Mouse (Mus musculus): ENCODE measurements at regions not wholly inside any gene's neighbourhood (a gene's known extent, or its start where the extent isn't known, plus 50 kb on each side); places are given as distances from the start of the nearest gene placed in this dataset.
A peak's percentile ranks its signal among the peaks of the same experiment; 100 is the strongest.

DNA sequence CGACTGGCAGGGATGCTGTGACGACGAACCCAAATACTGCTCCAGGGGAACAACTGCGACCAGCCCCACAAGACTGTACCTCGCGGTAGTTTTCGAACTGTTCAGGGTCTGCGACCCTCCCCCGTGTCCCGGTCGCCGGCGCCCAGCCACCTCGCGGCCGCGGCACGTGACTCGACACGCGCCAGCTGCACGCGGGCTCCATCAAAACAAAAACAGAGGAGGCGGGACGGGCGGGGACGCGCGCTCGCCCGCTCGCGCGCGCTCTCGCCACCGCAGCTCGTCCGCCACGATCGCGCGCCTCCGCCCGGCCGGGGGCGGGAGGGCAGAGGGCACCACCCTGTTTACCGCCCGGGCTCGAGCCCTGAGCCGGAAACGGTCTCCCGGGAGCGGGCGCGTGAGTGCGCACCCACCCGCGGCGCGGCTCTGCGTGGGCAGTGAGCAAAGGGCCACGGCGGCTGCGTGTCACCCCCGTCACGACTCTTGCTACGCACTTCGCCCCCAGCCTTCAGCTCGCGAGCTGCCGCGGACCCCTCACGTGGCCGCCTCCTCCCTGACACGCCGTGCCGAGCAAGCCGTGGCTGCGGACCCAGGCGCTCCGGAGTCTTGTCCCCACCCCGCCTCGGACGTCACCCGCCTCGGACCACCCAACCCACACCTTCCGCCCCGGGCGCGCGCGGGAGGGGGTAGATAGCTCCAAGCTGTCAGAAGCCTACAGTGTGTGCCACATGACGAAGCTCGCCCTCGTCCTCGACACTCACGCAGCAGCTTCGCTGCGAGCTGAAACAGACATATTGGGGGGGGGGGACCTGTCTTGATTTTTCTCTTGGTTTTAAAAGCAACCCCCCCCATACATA, 182.1 kb upstream of the Mkln1 start:
- ATAC-seq (ENCODE audit: insufficient number of reproducible peaks, low FRiP score, low TSS enrichment, low read depth) (peak; percentile 48; the same call in 1 of the 2 replicates), DNase-seq (ENCODE audit: low spot score) (peak; percentile 65)
- H3K36me3 ChIP-seq (ENCODE audit: control insufficient read depth, insufficient read depth, low read length): no peaks in the 10 kb centered on the region
- peaks cover 61% of the 10 kb centered on the region for H3K27me3 ChIP-seq (ENCODE audit: control insufficient read depth, insufficient read depth, low read length)
- no peaks in the 10 kb centered on the region for H3K9me3 ChIP-seq (ENCODE audit: control insufficient read depth, low read length)
- peak overlapping the region; percentile 49 for H3K9ac ChIP-seq (ENCODE audit: low read length)
- H3K4me1 ChIP-seq (ENCODE audit: control insufficient read depth, insufficient read depth, low read length): peaks cover 21% of the 10 kb centered on the region
- peak overlapping the region; percentile 100 for H3K4me2 ChIP-seq (ENCODE audit: low read depth, severe bottlenecking)
- no peak overlapping the region for H3K27ac ChIP-seq (replicated peaks; ENCODE audit: low read depth, low read length)
- peak overlapping the region; percentile 68 for H3K4me3 ChIP-seq (ENCODE audit: low read depth, low read length)
- under 1% methylated on average over 74 of the region's 100 CpGs for WGBS

DNA sequence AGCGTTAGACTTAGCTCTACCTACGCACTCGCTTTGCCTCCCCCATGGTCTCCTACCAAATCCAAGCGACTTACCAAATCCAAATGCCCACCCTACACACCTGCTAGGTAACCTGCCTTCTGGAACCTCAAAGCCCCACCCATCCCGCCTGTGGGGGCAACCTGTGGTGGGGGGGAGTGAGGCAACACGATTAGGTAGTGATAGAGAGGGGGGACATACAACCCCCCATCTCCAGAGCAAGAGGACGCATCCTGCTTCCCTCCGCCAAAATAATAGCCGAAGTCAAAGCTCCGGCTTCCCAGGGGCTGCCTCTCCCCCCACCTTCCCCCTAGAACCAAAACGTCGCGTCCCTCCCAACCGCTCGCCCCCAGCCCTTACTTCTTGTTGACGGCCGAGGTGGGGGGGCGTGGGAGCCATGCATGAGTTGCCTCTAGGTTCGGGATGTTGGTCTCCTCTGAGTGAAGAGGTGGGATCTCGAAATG, 181.4 kb upstream of the Mkln1 start:
- peak; percentile 15; the same call in 1 of the 2 replicates for ATAC-seq (ENCODE audit: insufficient number of reproducible peaks, low FRiP score, low TSS enrichment, low read depth)
- H3K9me3 ChIP-seq (ENCODE audit: control insufficient read depth, low read length): no peaks in the 10 kb centered on the region
- H3K4me1 ChIP-seq (ENCODE audit: control insufficient read depth, insufficient read depth, low read length): peaks cover 21% of the 10 kb centered on the region
- no peak overlapping the region for H3K9ac ChIP-seq (ENCODE audit: low read length)
- peak; percentile 33 for DNase-seq (ENCODE audit: low spot score)
- no peaks in the 10 kb centered on the region for H3K36me3 ChIP-seq (ENCODE audit: control insufficient read depth, insufficient read depth, low read length)
- H3K4me2 ChIP-seq (ENCODE audit: low read depth, severe bottlenecking): peak overlapping the region; percentile 100
- H3K4me3 ChIP-seq (ENCODE audit: low read depth, low read length): peak overlapping the region; percentile 68
- H3K27me3 ChIP-seq (ENCODE audit: control insufficient read depth, insufficient read depth, low read length): peaks cover 64% of the 10 kb centered on the region
- no peak overlapping the region for H3K27ac ChIP-seq (replicated peaks; ENCODE audit: low read depth, low read length)
- under 1% methylated on average over 20 of the region's 20 CpGs for WGBS

GRCm38 (mm10) chr6:31217641-31218138, 180.8 kb upstream of the Mkln1 start:
- no peak overlapping the region for H3K9ac ChIP-seq (ENCODE audit: low read length)
- H3K27me3 ChIP-seq (ENCODE audit: control insufficient read depth, insufficient read depth, low read length): peaks cover 64% of the 10 kb centered on the region
- peak; percentile 62 for DNase-seq (ENCODE audit: low spot score)
- H3K4me1 ChIP-seq (ENCODE audit: control insufficient read depth, insufficient read depth, low read length): peaks cover 21% of the 10 kb centered on the region
- 1% methylated on average over 24 of the region's 25 CpGs for WGBS
- H3K36me3 ChIP-seq (ENCODE audit: control insufficient read depth, insufficient read depth, low read length): no peaks in the 10 kb centered on the region
- no peak overlapping the region for H3K27ac ChIP-seq (replicated peaks; ENCODE audit: low read depth, low read length)
- no peaks in the 10 kb centered on the region for H3K9me3 ChIP-seq (ENCODE audit: control insufficient read depth, low read length)
- no peak for ATAC-seq (ENCODE audit: insufficient number of reproducible peaks, low FRiP score, low TSS enrichment, low read depth)
- H3K4me2 ChIP-seq (ENCODE audit: low read depth, severe bottlenecking): peak overlapping the region; percentile 100
- H3K4me3 ChIP-seq (ENCODE audit: low read depth, low read length): peak overlapping the region; percentile 68

- Histone ChIP-seq H3K4me3 (ENCODE audit: low read depth, low read length) (peak overlapping the region; percentile 68), H3K27ac (replicated peaks; ENCODE audit: low read depth, low read length) (no peak overlapping the region), H3K9me3 (ENCODE audit: control insufficient read depth, low read length) (no peaks in the 10 kb centered on the region), H3K4me1 (ENCODE audit: control insufficient read depth, insufficient read depth, low read length) (peaks cover 21% of the 10 kb centered on the region), H3K9ac (ENCODE audit: low read length) (no peak overlapping the region), H3K36me3 (ENCODE audit: control insufficient read depth, insufficient read depth, low read length) (no peaks in the 10 kb centered on the region), H3K4me2 (ENCODE audit: low read depth, severe bottlenecking) (peak overlapping the region; percentile 100), H3K27me3 (ENCODE audit: control insufficient read depth, insufficient read depth, low read length) (peaks cover 64% of the 10 kb centered on the region)
- no peak for ATAC-seq (ENCODE audit: insufficient number of reproducible peaks, low FRiP score, low TSS enrichment, low read depth)
- WGBS: 1% methylated on average over 40 of the region's 40 CpGs
- DNase-seq (ENCODE audit: low spot score): peak; percentile 64
Observed at GRCm38 (mm10) chr6:31218139-31218750, 180.3 kb upstream of the Mkln1 start.

GRCm38 (mm10) chr6:31218880-31219279, 179.7 kb upstream of the Mkln1 start:
- Histone ChIP-seq H3K27me3 (ENCODE audit: control insufficient read depth, insufficient read depth, low read length) (peaks cover 64% of the 10 kb centered on the region), H3K9ac (ENCODE audit: low read length) (no peak overlapping the region), H3K4me2 (ENCODE audit: low read depth, severe bottlenecking) (peak overlapping the region; percentile 100; the same call in 1 of the 2 replicates), H3K4me3 (ENCODE audit: low read depth, low read length) (peak overlapping the region; percentile 68; the same call in 1 of the 2 replicates), H3K9me3 (ENCODE audit: control insufficient read depth, low read length) (no peaks in the 10 kb centered on the region), H3K36me3 (ENCODE audit: control insufficient read depth, insufficient read depth, low read length) (no peaks in the 10 kb centered on the region), H3K4me1 (ENCODE audit: control insufficient read depth, insufficient read depth, low read length) (peaks cover 21% of the 10 kb centered on the region), H3K27ac (replicated peaks; ENCODE audit: low read depth, low read length) (no peak overlapping the region)
- peak; percentile 34 for DNase-seq (ENCODE audit: low spot score)
- 36% methylated on average over 8 of the region's 8 CpGs for WGBS
- ATAC-seq (ENCODE audit: insufficient number of reproducible peaks, low FRiP score, low TSS enrichment, low read depth): no peak

DNA sequence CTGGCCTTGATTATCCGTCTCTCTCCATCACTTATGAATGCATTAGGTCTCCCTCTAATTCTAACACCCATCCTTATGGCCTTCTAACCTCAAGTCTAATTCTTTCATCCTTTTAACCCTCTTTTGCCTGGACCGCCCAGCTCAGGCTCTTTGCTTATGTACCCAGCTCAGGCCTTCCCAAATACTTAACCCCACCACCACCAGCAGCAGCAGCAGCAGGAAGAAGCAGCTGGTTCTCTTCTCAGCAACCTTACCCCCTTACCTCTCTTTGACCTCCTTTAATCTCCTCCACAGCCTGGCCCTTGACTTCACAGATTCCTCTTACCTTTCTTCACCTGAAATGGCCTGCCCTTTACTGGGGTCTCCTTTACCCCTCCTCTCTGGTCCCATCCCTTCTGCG, 178.8 kb upstream of the Mkln1 start:
- Histone ChIP-seq H3K9me3 (ENCODE audit: control insufficient read depth, low read length) (no peaks in the 10 kb centered on the region), H3K36me3 (ENCODE audit: control insufficient read depth, insufficient read depth, low read length) (no peaks in the 10 kb centered on the region), H3K4me1 (ENCODE audit: control insufficient read depth, insufficient read depth, low read length) (peaks cover 21% of the 10 kb centered on the region), H3K9ac (ENCODE audit: low read length) (no peak overlapping the region), H3K4me3 (ENCODE audit: low read depth, low read length) (peak overlapping the region; percentile 29), H3K4me2 (ENCODE audit: low read depth, severe bottlenecking) (peak overlapping the region; percentile 65), H3K27ac (replicated peaks; ENCODE audit: low read depth, low read length) (no peak overlapping the region), H3K27me3 (ENCODE audit: control insufficient read depth, insufficient read depth, low read length) (peaks cover 62% of the 10 kb centered on the region)
- 14% methylated on average over 3 of the region's 3 CpGs for WGBS
- no peak for DNase-seq (ENCODE audit: low spot score)
- no peak for ATAC-seq (ENCODE audit: insufficient number of reproducible peaks, low FRiP score, low TSS enrichment, low read depth)

- no peak overlapping the region; the same call in 1 of the 2 replicates for H3K9ac ChIP-seq (ENCODE audit: low read length)
- peak overlapping the region; percentile 65 for H3K4me2 ChIP-seq (ENCODE audit: low read depth, severe bottlenecking)
- H3K27me3 ChIP-seq (ENCODE audit: control insufficient read depth, insufficient read depth, low read length): peaks cover 62% of the 10 kb centered on the region
- WGBS: under 1% methylated on average over 30 of the region's 30 CpGs
- peak overlapping the region; percentile 29 for H3K4me3 ChIP-seq (ENCODE audit: low read depth, low read length)
- no peak overlapping the region for H3K27ac ChIP-seq (replicated peaks; ENCODE audit: low read depth, low read length)
- no peaks in the 10 kb centered on the region for H3K36me3 ChIP-seq (ENCODE audit: control insufficient read depth, insufficient read depth, low read length)
- H3K4me1 ChIP-seq (ENCODE audit: control insufficient read depth, insufficient read depth, low read length): peaks cover 21% of the 10 kb centered on the region
- no peaks in the 10 kb centered on the region for H3K9me3 ChIP-seq (ENCODE audit: control insufficient read depth, low read length)
- DNase-seq (ENCODE audit: low spot score) (peak; percentile 78), ATAC-seq (ENCODE audit: insufficient number of reproducible peaks, low FRiP score, low TSS enrichment, low read depth) (no peak)
Observed at GRCm38 (mm10) chr6:31220184-31220931, 178.2 kb upstream of the Mkln1 start.

DNA sequence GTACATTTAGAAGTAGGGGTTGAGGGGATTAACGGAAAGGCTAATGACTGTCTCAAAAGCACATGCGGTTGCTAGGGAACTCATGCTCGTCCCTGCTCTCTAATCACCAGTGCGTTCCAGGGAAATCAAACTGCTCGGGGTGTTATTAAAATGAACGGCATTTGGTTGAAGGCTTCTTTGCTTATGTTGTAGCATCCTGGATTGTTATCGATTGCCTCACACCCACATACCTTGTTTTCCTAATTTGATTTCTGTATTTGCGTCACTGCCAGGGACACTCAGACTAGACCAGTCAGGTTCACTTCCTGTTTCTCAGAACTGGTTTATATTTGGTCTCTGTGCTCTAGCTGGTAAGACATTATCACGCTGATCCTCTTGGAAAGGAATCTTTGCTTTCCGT, 177.0 kb upstream of the Mkln1 start:
- Histone ChIP-seq H3K9ac (ENCODE audit: low read length) (no peak overlapping the region), H3K36me3 (ENCODE audit: control insufficient read depth, insufficient read depth, low read length) (no peaks in the 10 kb centered on the region), H3K27me3 (ENCODE audit: control insufficient read depth, insufficient read depth, low read length) (peaks cover 51% of the 10 kb centered on the region), H3K4me2 (ENCODE audit: low read depth, severe bottlenecking) (no peak overlapping the region), H3K4me1 (ENCODE audit: control insufficient read depth, insufficient read depth, low read length) (peaks cover 21% of the 10 kb centered on the region), H3K4me3 (ENCODE audit: low read depth, low read length) (no peak overlapping the region), H3K9me3 (ENCODE audit: control insufficient read depth, low read length) (no peaks in the 10 kb centered on the region), H3K27ac (replicated peaks; ENCODE audit: low read depth, low read length) (no peak overlapping the region)
- DNase-seq (ENCODE audit: low spot score): no peak
- 42% methylated on average over 10 of the region's 10 CpGs for WGBS
- no peak for ATAC-seq (ENCODE audit: insufficient number of reproducible peaks, low FRiP score, low TSS enrichment, low read depth)
